15 mouse cellular contexts compared by ENCODE assay signal in the genomic region with DNA sequence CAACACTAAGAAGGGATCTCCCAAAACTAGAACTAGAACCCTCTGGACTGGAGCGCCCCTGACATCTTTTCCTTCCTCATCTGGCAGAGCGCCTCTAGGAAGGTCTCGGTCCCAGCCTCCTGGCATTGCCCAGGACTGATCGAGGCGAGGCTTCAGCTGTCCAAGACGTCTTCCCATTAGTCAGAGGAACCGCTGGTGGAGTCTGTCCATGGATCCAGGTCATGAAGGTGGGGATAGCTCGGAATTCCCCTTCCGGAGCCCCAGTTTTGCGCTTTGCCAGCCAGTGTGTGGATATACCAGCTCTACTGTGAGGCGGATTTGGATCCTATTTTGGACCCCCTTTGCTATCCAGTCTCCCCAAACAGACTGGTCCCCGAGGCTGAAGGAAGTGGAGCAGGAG. TPM values are rescaled to one million over a fixed set of nuclear protein-coding genes. Genes with fewer than 3 reads are reported as not detected.
DNase-seq lines count a peak whose midpoint lies in the region; ATAC-seq lines count a peak whose summit lies in the region.
"Had no signal": no experiment of that assay in that cellular context is flagged by ENCODE, and none has a peak within 500 bp of the region (broad histone marks: within the 10 kb centered on the region; RNA-seq: fewer than 3 reads in every experiment).

No protein-coding gene starts in this region.

- peak overlapping the region; percentile 51 for H3K4me3 ChIP-seq in kidney, embryonic 16.5 days (ENCODE audit: low read length)
- H3K4me3 ChIP-seq in hindbrain, embryonic 16.5 days (ENCODE audit: low read length): peak overlapping the region; percentile 43
- H3K4me3 ChIP-seq in neural tube, embryonic 11.5 days (ENCODE audit: low read depth, low read length): peak overlapping the region; percentile 53

- peak overlapping the region; percentile 53 for H3K4me2 ChIP-seq in kidney, embryonic 16.5 days (replicated peaks; ENCODE audit: low read depth, low read length)
- H3K4me2 ChIP-seq in hindbrain, embryonic 16.5 days (ENCODE audit: low read length): peak overlapping the region; percentile 68
- peak overlapping the region; percentile 39 for H3K4me2 ChIP-seq in neural tube, embryonic 11.5 days (ENCODE audit: low read depth)

- DNase-seq in cerebellum, postnatal 14 days: peak; percentile 33 to 52
- no peak for DNase-seq in cerebellum, postnatal 4 days (ENCODE audit: low spot score in 2 of 2)
- no peak for DNase-seq in kidney, postnatal 25 days
- DNase-seq in neural tube, embryonic 11.5 days (ENCODE audit: low spot score): no peak
- DNase-seq in c-Kit-positive CD71-positive TER-119-positive erythroid progenitor cells, embryonic 14.5 days (ENCODE audit: low spot score): no peak
- no peak for DNase-seq in heart, adult 18-20 months
- DNase-seq: gastrocnemius, postnatal 36 days; lung, postnatal 4 days; right cerebral cortex, postnatal 14 days had no signal

- H3K9me3 ChIP-seq in kidney, embryonic 16.5 days (ENCODE audit: low read length): no peaks in the 10 kb centered on the region
- H3K9me3 ChIP-seq in hindbrain, embryonic 16.5 days (ENCODE audit: control insufficient read depth, low read length): no peaks in the 10 kb centered on the region
- no peaks in the 10 kb centered on the region for H3K9me3 ChIP-seq in neural tube, embryonic 11.5 days (ENCODE audit: control insufficient read depth, low read length)

- H3K27ac ChIP-seq in kidney, embryonic 16.5 days (ENCODE audit: low read length): no peak overlapping the region
- peak overlapping the region; percentile 70 for H3K27ac ChIP-seq in hindbrain, embryonic 16.5 days (ENCODE audit: low read depth, low read length)
- H3K27ac ChIP-seq in neural tube, embryonic 11.5 days (ENCODE audit: low read depth, low read length): no peak overlapping the region
- H3K27ac ChIP-seq: liver, embryonic 14.5 days had no signal

- WGBS in kidney, embryonic 16.5 days: 14% methylated on average over 12 of the region's 12 CpGs
- 15% methylated on average over 12 of the region's 12 CpGs for whole genome bisulfite sequencing in hindbrain, embryonic 16.5 days
- WGBS in neural tube, embryonic 11.5 days: 6% methylated on average over 12 of the region's 12 CpGs

- no peaks in the 10 kb centered on the region for H3K36me3 ChIP-seq in kidney, embryonic 16.5 days (ENCODE audit: insufficient read depth, low read length)
- H3K36me3 ChIP-seq in hindbrain, embryonic 16.5 days (ENCODE audit: control insufficient read depth, insufficient read depth, low read length): no peaks in the 10 kb centered on the region
- no peaks in the 10 kb centered on the region for H3K36me3 ChIP-seq in neural tube, embryonic 11.5 days (ENCODE audit: control insufficient read depth, insufficient read depth, low read length)

- no peak for ATAC-seq in kidney, embryonic 16.5 days (ENCODE audit: low FRiP score, low TSS enrichment)
- no peak for ATAC-seq in hindbrain, embryonic 16.5 days
- ATAC-seq in neural tube, embryonic 11.5 days (ENCODE audit: insufficient read depth, low FRiP score, low TSS enrichment): no peak

- H3K4me1 ChIP-seq in kidney, embryonic 16.5 days (ENCODE audit: insufficient read depth, low read length): peaks cover 12% of the 10 kb centered on the region
- peaks cover 7% of the 10 kb centered on the region for H3K4me1 ChIP-seq in hindbrain, embryonic 16.5 days (ENCODE audit: control insufficient read depth, insufficient read depth, low read depth, low read length)
- H3K4me1 ChIP-seq in neural tube, embryonic 11.5 days (ENCODE audit: control insufficient read depth, insufficient read depth, low read length): peaks cover 1% of the 10 kb centered on the region

- H3K9ac ChIP-seq in kidney, embryonic 16.5 days (replicated peaks; ENCODE audit: low read length): peak overlapping the region; percentile 65
- H3K9ac ChIP-seq in hindbrain, embryonic 16.5 days (ENCODE audit: low read depth, low read length): peak overlapping the region; percentile 52
- no peak overlapping the region for H3K9ac ChIP-seq in neural tube, embryonic 11.5 days (ENCODE audit: low read length)
- H3K9ac ChIP-seq: liver, embryonic 14.5 days had no signal

- peaks cover 76% of the 10 kb centered on the region for H3K27me3 ChIP-seq in kidney, embryonic 16.5 days (ENCODE audit: insufficient read depth, low read length)
- H3K27me3 ChIP-seq in hindbrain, embryonic 16.5 days (replicated peaks; ENCODE audit: control insufficient read depth, insufficient read depth, low read length): peaks cover 34% of the 10 kb centered on the region
- H3K27me3 ChIP-seq in neural tube, embryonic 11.5 days (ENCODE audit: control insufficient read depth, insufficient read depth, low read length): peaks cover 92% of the 10 kb centered on the region

RNA-seq across cellular contexts. Expression of a gene that starts 5.7 kb away (rescaled TPM):
- polyA plus RNA-seq in kidney, embryonic 16.5 days (2015; fragmentation: Nextera tagmentation; extraction: Ambion mirVana): 60.0 and 62.3 TPM in 2 replicates
- polyA plus RNA-seq in hindbrain, embryonic 16.5 days (2015; fragmentation: Nextera tagmentation; extraction: Ambion mirVana): 51.0 and 52.1 TPM in 2 replicates
- polyA plus RNA-seq in neural tube, embryonic 11.5 days (2014; fragmentation: Nextera tagmentation; extraction: Ambion mirVana): 54.4 and 55.8 TPM in 2 replicates
- 10 to 100 TPM; 14.1 to 15.8 TPM for total RNA-seq in heart, adult 18-20 months (2021)

RNA-seq across cellular contexts. Expression of a gene that starts 6.3 kb away (rescaled TPM):
- polyA plus RNA-seq in kidney, embryonic 16.5 days (2015; fragmentation: Nextera tagmentation; extraction: Ambion mirVana): 31.2 and 35.0 TPM in 2 replicates
- 35.9 and 43.0 TPM in 2 replicates for polyA plus RNA-seq in hindbrain, embryonic 16.5 days (2015; fragmentation: Nextera tagmentation; extraction: Ambion mirVana)
- 42.4 and 46.3 TPM in 2 replicates for polyA plus RNA-seq in neural tube, embryonic 11.5 days (2014; fragmentation: Nextera tagmentation; extraction: Ambion mirVana)
- total RNA-seq in heart, adult 18-20 months (2021): not detected
- total RNA-seq: gastrocnemius, postnatal 36 days; MEL had no signal
- polyA plus RNA-seq: heart, postnatal 0 days; liver, embryonic 14.5 days; urinary bladder, adult 2 months had no signal

Comparison
In these comparisons a context has a peak if more than half of its experiments do, and no peak if none do; other contexts are left out.
1. DNase-seq: peak in cerebellum, postnatal 14 days (2 of 2); none in cerebellum, postnatal 4 days (0 of 2), kidney, postnatal 25 days (0 of 2), neural tube, embryonic 11.5 days (single experiment), c-Kit-positive CD71-positive TER-119-positive erythroid progenitor cells, embryonic 14.5 days (single experiment) and heart, adult 18-20 months (0 of 2).
2. Peak in every context shown above with its lines, with median percentiles within 50 percentile points of each other: H3K4me2 ChIP-seq and H3K4me3 ChIP-seq.